Mouse (Mus musculus): ENCODE measurements around the gene Phf13.

Gene Phf13

GRCm38 (mm10) chr4:151948497-151949471 is 47.3 kb downstream of the Phf13 start:
- no peak for DNase-seq (ENCODE audit: low read depth, low spot score)

- DNase-seq (ENCODE audit: low read depth, low spot score), result no peak
Measured at GRCm38 (mm10) chr4:151946211-151946610, 49.8 kb downstream of the Phf13 start.
